Comparison of ENCODE assay signal across 24 mouse cellular contexts in genomic region chr16:18751885-18752499, GRCm38 (mm10). TPM values are rescaled to one million over a fixed set of nuclear protein-coding genes. Genes with fewer than 3 reads are reported as not detected.
DNase-seq lines count a peak whose midpoint lies in the region; ATAC-seq and TF ChIP-seq lines count a peak whose summit lies in the region.
"Had no signal": no experiment of that assay in that cellular context is flagged by ENCODE, and none has a peak within 500 bp of the region (broad histone marks: within the 10 kb centered on the region; RNA-seq: fewer than 3 reads in every experiment).

No protein-coding gene starts in this region.

- DNase-seq in forebrain, embryonic 14.5 days (ENCODE audit: low spot score), result peak; percentile 12
- DNase-seq in kidney, postnatal 0 days (ENCODE audit: low spot score), result no peak
- DNase-seq in kidney, adult 8-10 months, result no peak
- DNase-seq in lung, postnatal 14 days, result peak; percentile 50
- no peak for DNase-seq in cerebellum, adult 9-10 months
- DNase-seq: adrenal gland, adult 2 months; cerebellum, adult 8-10 months; forebrain, postnatal 0 days; gastrocnemius, postnatal 14 days; kidney, adult 2 months; layer of hippocampus, adult 9-11 months; liver, embryonic 13.5 days; right cerebral cortex, adult 18-20 months; right cerebral cortex, postnatal 4 days; thymus, postnatal 25 days had no signal

- 71% methylated on average over 10 of the region's 10 CpGs for WGBS in forebrain, embryonic 14.5 days
- 79% methylated on average over 10 of the region's 10 CpGs for WGBS in forebrain, embryonic 13.5 days
- WGBS in kidney, postnatal 0 days, result 63% methylated on average over 10 of the region's 10 CpGs
- WGBS in midbrain, embryonic 13.5 days, result 84% methylated on average over 10 of the region's 10 CpGs

- H3K27ac ChIP-seq in forebrain, embryonic 14.5 days (ENCODE audit: low read depth, low read length), result no peak overlapping the region
- no peak overlapping the region for H3K27ac ChIP-seq in forebrain, embryonic 13.5 days
- no peak overlapping the region for H3K27ac ChIP-seq in kidney, postnatal 0 days
- H3K27ac ChIP-seq in midbrain, embryonic 13.5 days, result no peak overlapping the region
- H3K27ac ChIP-seq: heart, adult 2 months; hindbrain, embryonic 15.5 days; left cerebral cortex, adult 2 months; liver, embryonic 13.5 days; macrophage; neural tube, embryonic 13.5 days had no signal

- no peak overlapping the region for H3K9ac ChIP-seq in forebrain, embryonic 14.5 days (ENCODE audit: low read length)
- H3K9ac ChIP-seq in forebrain, embryonic 13.5 days, result no peak overlapping the region
- H3K9ac ChIP-seq in kidney, postnatal 0 days (ENCODE audit: low read depth, low read length), result no peak overlapping the region
- no peak overlapping the region for H3K9ac ChIP-seq in midbrain, embryonic 13.5 days (replicated peaks)
- H3K9ac ChIP-seq: forebrain, postnatal 0 days; hindbrain, embryonic 15.5 days; liver, embryonic 13.5 days; neural tube, embryonic 13.5 days had no signal

- no peaks in the 10 kb centered on the region for H3K36me3 ChIP-seq in forebrain, embryonic 14.5 days (ENCODE audit: control insufficient read depth, insufficient read depth, low read length)
- no peaks in the 10 kb centered on the region for H3K36me3 ChIP-seq in forebrain, embryonic 13.5 days (ENCODE audit: poor library complexity, severe bottlenecking)
- no peaks in the 10 kb centered on the region for H3K36me3 ChIP-seq in kidney, postnatal 0 days (ENCODE audit: insufficient read depth, low read length)
- no peaks in the 10 kb centered on the region for H3K36me3 ChIP-seq in midbrain, embryonic 13.5 days
- H3K36me3 ChIP-seq: hindbrain, embryonic 15.5 days; liver, embryonic 13.5 days; neural tube, embryonic 13.5 days had no signal

- H3K4me1 ChIP-seq in forebrain, embryonic 14.5 days (ENCODE audit: control insufficient read depth, insufficient read depth, low read length), result no peaks in the 10 kb centered on the region
- no peaks in the 10 kb centered on the region for H3K4me1 ChIP-seq in forebrain, embryonic 13.5 days
- H3K4me1 ChIP-seq in kidney, postnatal 0 days (replicated peaks; ENCODE audit: insufficient read depth, low read length), result no peaks in the 10 kb centered on the region; the same call in 1 of the 2 replicates
- no peaks in the 10 kb centered on the region for H3K4me1 ChIP-seq in midbrain, embryonic 13.5 days (replicated peaks)
- H3K4me1 ChIP-seq: hindbrain, embryonic 15.5 days; liver, embryonic 13.5 days; neural tube, embryonic 13.5 days had no signal

- no peaks in the 10 kb centered on the region for H3K9me3 ChIP-seq in forebrain, embryonic 14.5 days (replicated peaks; ENCODE audit: control insufficient read depth, low read length)
- H3K9me3 ChIP-seq in forebrain, embryonic 13.5 days (replicated peaks), result no peaks in the 10 kb centered on the region
- no peaks in the 10 kb centered on the region for H3K9me3 ChIP-seq in kidney, postnatal 0 days (replicated peaks; ENCODE audit: low read length)
- no peaks in the 10 kb centered on the region for H3K9me3 ChIP-seq in midbrain, embryonic 13.5 days
- H3K9me3 ChIP-seq: hindbrain, embryonic 15.5 days; liver, embryonic 13.5 days; neural tube, embryonic 13.5 days had no signal

- H3K27me3 ChIP-seq in forebrain, embryonic 14.5 days (replicated peaks; ENCODE audit: control insufficient read depth, insufficient read depth, low read length), result no peaks in the 10 kb centered on the region
- no peaks in the 10 kb centered on the region for H3K27me3 ChIP-seq in forebrain, embryonic 13.5 days
- no peaks in the 10 kb centered on the region for H3K27me3 ChIP-seq in kidney, postnatal 0 days (ENCODE audit: insufficient read depth, low read length)
- no peaks in the 10 kb centered on the region for H3K27me3 ChIP-seq in midbrain, embryonic 13.5 days
- H3K27me3 ChIP-seq: hindbrain, embryonic 15.5 days; liver, embryonic 13.5 days; neural tube, embryonic 13.5 days had no signal

- ATAC-seq in forebrain, embryonic 14.5 days, result no peak
- no peak for ATAC-seq in forebrain, embryonic 13.5 days
- ATAC-seq in kidney, postnatal 0 days (replicated peaks; ENCODE audit: low FRiP score, low read depth), result 0 out of 2 replicates have a peak, but pooled peaks have one; percentile 33
- ATAC-seq in midbrain, embryonic 13.5 days, result no peak
- ATAC-seq: forebrain, postnatal 0 days; midbrain, embryonic 16.5 days had no signal

- TF ChIP-seq CTCF in kidney, postnatal 0 days (IDR thresholded peaks at IDR 0.05; ENCODE audit: low read depth), result no peak

- H3K4me2 ChIP-seq in forebrain, embryonic 14.5 days (ENCODE audit: low read length), result no peak overlapping the region
- H3K4me2 ChIP-seq in forebrain, embryonic 13.5 days, result no peak overlapping the region
- H3K4me2 ChIP-seq in kidney, postnatal 0 days (ENCODE audit: low read length), result no peak overlapping the region
- H3K4me2 ChIP-seq in midbrain, embryonic 13.5 days (replicated peaks), result no peak overlapping the region
- H3K4me2 ChIP-seq: hindbrain, embryonic 15.5 days; liver, embryonic 13.5 days; neural tube, embryonic 13.5 days had no signal

- H3K4me3 ChIP-seq in forebrain, embryonic 14.5 days (ENCODE audit: low read depth, low read length), result no peak overlapping the region
- H3K4me3 ChIP-seq in forebrain, embryonic 13.5 days, result no peak overlapping the region
- H3K4me3 ChIP-seq in kidney, postnatal 0 days (replicated peaks; ENCODE audit: low read depth, low read length), result no peak overlapping the region
- H3K4me3 ChIP-seq in midbrain, embryonic 13.5 days (replicated peaks), result no peak overlapping the region
- H3K4me3 ChIP-seq: heart, adult 2 months; hindbrain, embryonic 15.5 days; left cerebral cortex, adult 2 months; liver, embryonic 13.5 days; myocyte; neural tube, embryonic 13.5 days had no signal

RNA-seq across cellular contexts. Expression of gene Cldn5, which starts 24.7 kb away (rescaled TPM):
- polyA plus RNA-seq in forebrain, embryonic 14.5 days (2014; fragmentation: Nextera tagmentation; extraction: Ambion mirVana), result 92.0 and 98.2 TPM in 2 replicates
- 44.6 and 53.2 TPM in 2 replicates for polyA plus RNA-seq in forebrain, embryonic 13.5 days (2015; fragmentation: Nextera tagmentation; extraction: Ambion mirVana)
- 107 and 113 TPM in 2 replicates for polyA plus RNA-seq in kidney, postnatal 0 days (2015; fragmentation: Nextera tagmentation; extraction: Ambion mirVana)
- polyA plus RNA-seq in midbrain, embryonic 13.5 days (2015; fragmentation: Nextera tagmentation; extraction: Ambion mirVana), result 59.1 and 68.2 TPM in 2 replicates
- polyA plus RNA-seq: macrophage had no signal

RNA-seq across cellular contexts. Expression of gene Ufd1, which starts 59.6 kb away (rescaled TPM):
- polyA plus RNA-seq in forebrain, embryonic 14.5 days (2014; fragmentation: Nextera tagmentation; extraction: Ambion mirVana), result 69.1 and 69.5 TPM in 2 replicates
- 114 and 118 TPM in 2 replicates for polyA plus RNA-seq in forebrain, embryonic 13.5 days (2015; fragmentation: Nextera tagmentation; extraction: Ambion mirVana)
- 82.3 and 86.1 TPM in 2 replicates for polyA plus RNA-seq in kidney, postnatal 0 days (2015; fragmentation: Nextera tagmentation; extraction: Ambion mirVana)
- polyA plus RNA-seq in midbrain, embryonic 13.5 days (2015; fragmentation: Nextera tagmentation; extraction: Ambion mirVana), result 112 and 121 TPM in 2 replicates

RNA-seq across cellular contexts. Expression of gene Cdc45, which starts 59.8 kb away (rescaled TPM):
- polyA plus RNA-seq in forebrain, embryonic 14.5 days (2014; fragmentation: Nextera tagmentation; extraction: Ambion mirVana), result 30.3 and 34.1 TPM in 2 replicates
- 48.7 and 51.3 TPM in 2 replicates for polyA plus RNA-seq in forebrain, embryonic 13.5 days (2015; fragmentation: Nextera tagmentation; extraction: Ambion mirVana)
- polyA plus RNA-seq in kidney, postnatal 0 days (2015; fragmentation: Nextera tagmentation; extraction: Ambion mirVana), result 20.1 and 24.9 TPM in 2 replicates
- polyA plus RNA-seq in midbrain, embryonic 13.5 days (2015; fragmentation: Nextera tagmentation; extraction: Ambion mirVana), result 17.4 and 18.5 TPM in 2 replicates

Comparison
In these comparisons a context has a peak if more than half of its experiments do, and no peak if none do; other contexts are left out.
1. DNase-seq: peak in forebrain, embryonic 14.5 days (single experiment) and lung, postnatal 14 days (single experiment); none in kidney, postnatal 0 days (single experiment), kidney, adult 8-10 months (0 of 2) and cerebellum, adult 9-10 months (single experiment).